Mouse (Mus musculus) cerebellum, adult 8-10 months (tissue): Measurements from ENCODE around the gene Espn.

Source experiments
- DNase-seq: peaks from one replicate; pipeline ENCODE4 v3.0.0; 2022

Espn gene

DNA sequence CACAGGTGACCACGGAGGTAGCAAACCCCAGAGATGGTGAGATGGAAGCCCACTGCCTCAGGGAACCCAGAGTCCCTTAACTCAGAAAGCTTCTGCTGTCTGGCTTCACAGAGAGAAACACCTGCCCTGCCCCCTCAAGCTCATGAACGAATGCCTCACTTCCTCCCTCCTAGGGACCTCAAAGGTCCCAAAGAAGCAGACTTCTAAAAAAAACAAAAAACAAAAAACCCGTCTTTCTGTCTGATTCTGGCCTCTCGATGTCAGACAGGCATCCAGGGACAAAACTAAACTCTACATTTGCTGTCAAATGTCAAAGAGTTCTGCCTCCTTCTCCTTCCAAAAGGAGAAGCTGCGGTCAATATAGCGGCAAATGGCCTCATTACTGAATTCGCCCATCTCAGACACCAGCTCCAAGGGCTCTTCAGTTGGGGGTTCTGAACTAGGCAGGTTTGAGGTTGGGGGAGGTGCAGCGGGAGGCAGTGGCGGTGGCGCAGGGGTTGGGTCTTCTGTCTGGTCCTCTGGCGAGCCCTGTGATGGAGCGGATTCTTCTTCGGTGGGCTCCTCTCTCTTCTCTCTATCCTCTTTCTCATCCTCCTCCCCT, 27.7 kb downstream of the Espn start:
- no peak for DNase-seq

DNA sequence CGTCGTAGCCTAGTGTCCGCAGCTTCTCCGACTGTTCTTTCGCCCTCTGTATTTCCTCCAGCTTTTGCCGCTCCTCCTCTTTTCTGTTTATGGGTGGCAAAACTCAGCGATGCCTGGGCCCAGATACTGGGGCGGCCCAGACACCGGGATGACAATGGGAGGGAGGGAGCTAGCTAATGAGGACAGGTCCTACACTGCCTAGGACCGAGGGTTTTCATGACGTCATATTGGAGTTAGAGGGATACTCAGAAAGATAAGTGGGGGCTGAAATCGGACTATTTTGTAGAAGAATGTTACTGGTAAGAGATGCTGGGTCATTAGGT, 31.0 kb downstream of the Espn start:
- no peak for DNase-seq

DNA sequence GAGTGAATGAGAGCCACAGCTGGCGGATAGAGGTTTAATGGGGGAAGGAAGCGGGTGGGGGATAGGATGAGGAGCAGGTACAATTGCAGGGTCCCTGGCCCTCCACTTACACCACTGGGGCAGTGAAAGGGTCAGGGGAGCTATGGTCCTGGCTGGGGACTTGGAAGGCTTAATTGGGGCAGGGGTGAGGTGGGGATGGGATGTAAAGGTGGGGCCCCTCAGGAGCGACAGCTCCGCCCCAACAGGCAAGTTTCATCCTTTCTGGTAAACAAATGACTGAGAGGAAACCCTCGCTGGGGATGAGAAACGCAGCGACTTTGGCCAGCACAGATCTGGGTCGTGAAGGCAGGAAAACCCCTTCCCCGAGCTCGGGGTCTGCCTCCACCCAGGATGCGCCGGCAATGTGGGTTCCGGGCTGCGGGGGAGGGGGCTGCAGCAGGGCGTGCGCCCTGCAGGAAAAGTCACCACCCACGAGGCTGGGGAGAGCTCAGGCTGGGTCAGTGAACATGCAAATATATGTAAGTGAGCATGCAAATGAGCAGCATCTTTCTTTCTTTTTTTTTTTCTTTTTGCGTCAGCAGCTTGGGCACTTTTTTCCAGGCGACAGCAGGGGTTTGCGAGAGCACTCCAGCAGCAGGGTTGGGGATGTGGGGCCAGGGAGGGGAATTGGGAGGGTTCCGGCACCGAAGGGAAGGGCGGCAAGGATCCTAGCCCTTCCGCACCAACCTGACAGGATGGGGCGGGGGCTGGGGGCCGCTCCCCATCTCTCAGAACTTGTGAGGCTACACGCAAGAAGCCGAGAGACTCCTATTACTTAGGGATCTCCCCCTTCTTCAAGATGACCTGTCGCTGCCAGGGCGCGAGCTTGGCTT, 31.6 kb downstream of the Espn start:
- no peak for DNase-seq

DNA sequence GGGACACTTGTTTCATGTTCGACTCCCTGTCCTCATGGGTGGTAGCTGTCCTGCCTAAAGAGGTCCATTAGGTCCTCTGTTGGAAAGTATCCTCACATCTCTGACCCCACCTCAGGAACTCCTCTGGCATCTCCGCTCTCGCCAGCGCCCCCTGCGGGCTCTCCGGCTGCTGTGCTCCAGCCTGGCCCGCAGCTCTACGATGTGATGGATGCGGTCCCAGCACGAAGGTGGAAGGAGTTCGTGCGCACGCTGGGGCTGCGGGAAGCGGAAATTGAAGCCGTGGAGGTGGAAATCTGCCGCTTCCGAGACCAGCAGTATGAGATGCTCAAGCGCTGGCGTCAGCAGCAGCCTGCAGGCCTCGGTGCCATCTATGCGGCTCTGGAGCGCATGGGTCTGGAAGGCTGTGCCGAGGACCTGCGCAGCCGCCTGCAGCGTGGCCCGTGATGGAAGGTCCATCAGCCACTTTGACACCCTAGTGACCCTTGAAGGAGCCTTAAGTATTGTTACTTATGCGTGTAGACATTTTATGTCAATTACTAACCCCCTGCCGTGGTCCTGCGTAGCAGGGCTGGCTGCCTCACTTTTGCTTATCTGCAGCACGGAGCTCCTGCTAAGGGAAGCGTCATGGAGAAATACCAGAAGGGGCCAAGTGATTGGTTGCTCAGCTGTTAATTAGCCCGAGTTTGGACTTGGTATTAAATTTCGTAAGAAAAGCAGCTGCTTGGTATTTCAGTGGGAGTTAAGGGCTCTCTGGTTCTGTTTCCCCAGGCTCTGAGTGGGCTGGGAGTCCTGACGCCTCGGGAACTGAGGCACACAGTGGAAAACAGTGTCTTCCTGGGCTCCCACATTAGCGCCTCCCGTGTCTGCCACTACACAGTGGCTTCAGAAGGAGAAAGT, 32.5 kb downstream of the Espn start:
- no peak for DNase-seq

GRCm38 (mm10) chr4:152117538-152117937, 34.6 kb downstream of the Espn start:
- DNase-seq = no peak

DNA sequence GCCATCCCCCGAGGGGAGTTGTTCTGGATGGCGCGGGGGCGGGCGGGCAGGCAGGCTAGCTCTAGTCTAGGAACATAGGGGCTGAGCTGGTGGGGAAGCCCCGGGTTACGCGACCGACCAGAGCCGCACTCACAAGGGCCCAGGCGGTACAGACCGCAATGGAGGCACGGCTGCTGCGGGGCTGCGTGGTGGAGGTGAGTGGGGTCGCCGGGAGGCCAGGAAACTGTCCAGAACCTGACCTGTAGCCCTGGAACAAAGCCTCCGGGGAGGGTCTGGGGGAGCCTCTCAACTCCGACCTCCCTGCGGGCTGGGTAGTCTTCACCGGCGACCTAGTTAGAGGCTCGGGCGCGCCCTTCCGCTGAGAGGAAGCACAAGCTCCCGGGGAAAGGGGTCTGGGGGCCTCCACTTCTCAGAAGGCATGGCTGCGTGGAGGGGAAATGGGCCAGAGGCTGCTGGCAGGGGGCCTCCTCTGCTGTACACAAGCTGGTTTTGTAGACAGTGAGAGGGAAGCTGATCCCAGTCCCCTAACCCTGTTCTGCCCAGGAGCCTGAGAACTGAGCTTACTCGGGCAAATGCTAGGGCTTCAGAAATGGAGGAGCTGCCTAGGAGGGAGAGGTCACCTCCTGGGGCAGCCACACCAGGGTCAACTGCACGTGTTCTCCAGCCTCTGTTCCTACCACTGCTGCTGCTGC, 36.1 kb downstream of the Espn start, which contains the start of gene Tnfrsf25:
TSS of gene Tnfrsf25 (plus strand) at position 14 of the 692 bp plus-strand sequence.
- DNase-seq = no peak

DNA sequence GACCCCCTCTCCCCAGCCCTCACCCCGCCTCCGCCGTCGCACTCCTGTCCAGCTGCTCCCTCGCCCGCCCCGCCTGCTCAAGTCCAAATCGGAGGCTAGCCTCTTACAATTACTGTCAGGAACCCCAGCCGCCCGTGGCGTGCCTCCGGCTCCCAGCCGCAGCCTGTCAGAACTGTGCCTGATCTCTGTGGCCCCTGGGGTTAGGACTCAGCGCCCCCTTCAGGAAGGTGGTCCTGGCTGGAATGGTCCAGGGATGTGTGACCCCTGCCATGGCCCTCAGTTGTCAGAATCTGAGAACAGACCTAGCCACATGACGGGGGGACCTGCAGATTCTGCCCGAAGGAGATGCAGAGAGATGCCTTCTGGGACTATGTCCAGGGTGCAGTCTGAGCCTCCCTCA, 38.1 kb downstream of the Espn start:
- DNase-seq = no peak

DNA sequence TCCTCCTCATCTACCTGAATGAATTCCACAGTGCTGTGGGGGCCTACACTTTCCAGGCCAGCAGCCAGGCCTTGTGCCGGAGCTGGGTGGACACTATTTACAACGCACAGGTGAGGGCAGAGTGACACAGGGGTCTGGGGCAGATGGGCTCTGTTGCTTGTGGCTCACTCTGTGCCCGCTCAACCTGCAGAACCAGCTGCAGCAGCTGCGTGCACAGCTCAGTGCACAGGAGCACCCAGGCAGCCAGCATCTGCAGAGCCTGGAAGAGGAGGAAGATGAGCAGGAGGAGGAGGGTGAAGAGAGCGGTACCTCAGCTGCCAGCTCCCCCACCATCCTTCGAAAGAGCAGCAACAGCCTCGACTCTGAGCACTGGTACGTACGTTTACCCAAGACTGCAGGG, 39.8 kb downstream of the Espn start:
- no peak for DNase-seq

DNA sequence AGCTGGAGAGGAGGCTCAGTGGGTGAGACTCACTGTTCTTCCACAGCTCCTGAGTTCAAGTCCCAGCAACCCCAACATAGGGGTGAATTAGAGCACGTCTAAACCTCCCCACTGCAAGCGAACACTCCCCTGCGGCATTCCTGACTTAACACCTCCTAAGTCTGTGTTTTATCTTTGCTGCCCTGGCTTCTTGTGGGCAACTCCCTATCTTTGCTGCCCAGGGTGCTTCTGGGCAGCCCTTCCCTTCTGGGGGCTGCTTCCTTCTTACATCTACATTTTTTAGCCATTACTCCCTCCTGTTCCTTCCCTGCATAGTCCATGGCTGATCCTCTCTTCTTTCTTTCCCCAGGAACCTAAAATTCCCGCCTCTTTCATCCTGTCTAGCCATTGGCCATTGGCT, 41.5 kb downstream of the Espn start:
- DNase-seq = no peak

GRCm38 (mm10) chr4:152109509-152109908, 42.7 kb downstream of the Espn start:
- no peak for DNase-seq

GRCm38 (mm10) chr4:152108673-152109072, 43.5 kb downstream of the Espn start:
- no peak for DNase-seq

- no peak for DNase-seq
These were observed 44.1 kb downstream of the Espn start for GRCm38 (mm10) chr4:152107971-152108509.

- DNase-seq = no peak
These were observed 44.7 kb downstream of the Espn start for GRCm38 (mm10) chr4:152107493-152107892.

DNA sequence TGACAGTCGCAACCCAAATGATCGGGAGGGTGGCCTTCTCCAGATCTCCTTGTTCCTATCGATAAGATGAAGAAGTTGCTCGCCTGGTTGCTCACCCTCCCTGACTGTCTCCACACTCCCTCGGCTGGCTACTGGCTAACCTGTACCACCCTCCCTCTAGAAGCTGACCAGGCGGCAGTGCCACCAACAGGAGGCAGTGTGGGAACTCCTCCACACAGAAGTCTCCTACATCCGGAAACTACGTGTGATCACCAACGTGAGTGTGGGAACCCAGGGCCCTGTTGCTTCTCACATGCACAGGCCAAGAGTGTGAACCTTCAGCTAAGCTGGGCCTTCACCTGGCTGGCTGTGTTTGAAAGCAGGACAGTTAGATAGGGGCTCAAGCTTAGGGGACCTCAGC, 45.4 kb downstream of the Espn start:
- no peak for DNase-seq

DNA sequence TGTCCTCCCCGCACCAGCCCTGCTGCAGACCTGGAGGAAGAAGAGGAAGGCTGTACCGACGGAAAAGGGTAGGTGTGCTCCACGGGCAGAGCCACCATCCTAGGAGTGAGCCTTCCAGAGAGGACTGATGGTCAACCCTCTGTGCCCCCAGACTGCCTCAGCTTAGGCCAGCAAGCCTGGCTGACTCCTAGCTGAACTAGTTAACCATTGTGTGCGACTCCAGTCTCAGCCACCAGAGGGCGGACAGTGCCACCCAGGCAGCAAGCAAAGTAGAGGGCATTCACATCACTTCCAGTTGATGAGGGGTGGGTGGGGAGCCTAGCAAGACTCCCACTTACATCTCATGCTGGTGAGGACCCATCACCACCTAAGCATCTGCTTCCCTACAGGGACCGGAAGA, 49.1 kb downstream of the Espn start:
- peak; percentile 61 for DNase-seq

DNA sequence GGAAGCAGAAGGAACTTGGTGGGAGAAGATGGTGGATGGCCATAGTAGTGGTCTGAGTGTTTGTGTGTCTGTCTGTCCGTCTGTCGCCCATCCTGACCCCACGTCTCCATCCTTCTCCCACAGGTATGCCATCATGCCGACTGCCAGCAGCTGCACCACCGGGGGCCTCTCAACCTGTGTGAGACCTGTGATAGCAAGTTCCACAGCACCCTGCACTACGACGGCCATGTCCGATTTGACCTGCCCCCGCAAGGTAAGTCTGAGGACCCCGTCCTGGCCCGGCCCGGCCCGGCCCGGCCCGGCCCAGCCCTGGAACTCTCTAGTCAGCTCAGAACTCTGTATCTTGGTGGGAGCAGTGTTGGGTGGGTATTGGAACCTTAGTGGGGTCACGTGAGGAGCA, 50.2 kb downstream of the Espn start:
- DNase-seq = no peak

DNA sequence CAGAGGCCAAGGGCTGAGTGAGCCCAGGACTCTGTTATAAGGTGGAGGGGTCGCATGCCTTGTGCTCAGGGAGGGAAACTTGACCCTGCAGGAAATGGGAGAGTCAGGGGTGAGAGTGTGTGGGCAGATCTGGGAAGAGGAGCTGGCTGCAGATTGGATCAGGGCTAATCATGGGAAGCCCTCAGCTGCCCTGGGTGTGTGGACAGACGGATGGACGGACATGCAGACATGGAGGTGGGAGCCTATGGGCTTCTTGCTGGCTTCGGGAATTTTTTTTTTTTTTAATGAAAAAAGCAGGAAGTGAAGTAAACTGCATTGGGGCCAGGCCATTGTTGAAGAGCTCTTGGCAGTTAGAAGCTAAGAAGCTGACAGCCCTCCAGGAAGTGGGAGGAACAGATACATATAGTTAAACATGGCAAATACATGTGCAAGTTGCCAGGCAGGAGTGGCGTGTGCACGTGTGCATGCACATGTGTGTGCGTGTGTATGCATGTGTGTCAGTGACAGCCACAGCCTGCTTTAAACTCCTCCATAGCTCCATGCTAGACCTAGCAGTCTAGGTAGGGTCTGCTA, 51.0 kb downstream of the Espn start:
- DNase-seq = no peak

GRCm38 (mm10) chr4:152100541-152100940, 51.6 kb downstream of the Espn start:
- no peak for DNase-seq

- no peak for DNase-seq
These were observed 54.0 kb downstream of the Espn start for GRCm38 (mm10) chr4:152097911-152098799.

- DNase-seq = no peak
These were observed 55.2 kb downstream of the Espn start for GRCm38 (mm10) chr4:152096927-152097326.
